Mouse (Mus musculus) gastrocnemius, postnatal 14 days (tissue): ENCODE results near the gene Cmtm5. TPM values are rescaled to one million over a fixed set of nuclear protein-coding genes. Genes with fewer than 3 reads are reported as not detected.
"Not testable (repeated sequence)": the region's sequence is repeated elsewhere in the genome, so short reads cannot be mapped to it uniquely, and the experiment has no call there.

Experiments
- DNase-seq: peaks from one replicate; pipeline ENCODE4 v3.0.0; 2021; ENCODE audit warnings: mixed read lengths
- intact Hi-C: fragments of 180-260 bp; cut with DNase I; formaldehyde crosslinking; loops from one replicate; pipeline ENCODE4 v1.15.1; 2025; ENCODE audit warnings: low total_unique reads
- microRNA-seq, 2 experiments: library from miRNA; unstranded; fragments of <30 nt; microRNA quantifications; one replicate each; pipeline ENCODE4 v1.2.0; 2021
- total RNA-seq, 2 experiments: library from RNA; stranded (reverse); gene quantifications; 2 replicates each; pipeline ENCODE4 v1.2.3; 2021

Cmtm5 gene
- total RNA-seq, 2 experiments from 2014 or later, result 0.71 to 3.1 TPM

DNA sequence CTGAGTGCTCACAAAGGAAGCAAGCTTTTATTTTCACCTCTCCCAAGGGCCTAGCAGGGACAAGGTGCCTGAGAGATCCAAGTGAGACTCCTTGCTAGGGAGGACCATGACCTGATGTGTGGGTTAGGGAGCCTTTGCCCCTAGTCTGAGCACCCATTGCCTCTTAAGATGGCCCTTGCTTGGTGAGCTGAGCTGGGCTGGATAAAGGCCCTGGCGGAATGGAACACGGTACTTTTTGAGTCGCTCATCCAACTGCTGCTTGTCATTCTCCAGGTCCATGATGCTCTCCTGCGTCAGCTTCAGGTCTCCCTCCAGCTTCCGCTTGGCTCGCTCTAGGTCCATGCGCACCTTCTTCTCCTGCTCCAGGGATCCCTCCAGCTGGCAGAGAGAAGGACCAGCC is 45.9 kb downstream of the Cmtm5 start:
- intact Hi-C loops, result no loop called here
- no peak for DNase-seq

GRCm38 (mm10) chr14:54988350-54988874 is 52.4 kb downstream of the Cmtm5 start:
- DNase-seq, intact Hi-C loops: not testable (repeated sequence)

Small RNAs within 50 kb of the gene (microRNA-seq; reads per million reads assigned to microRNA genes)
- 3.5 to 4.8 reads per million in 2 experiments for gene Mir208a
- gene Mir208b, result 116 to 204 reads per million in 2 experiments

Other genes with a start within 250 kb of the Cmtm5 start
- gene Acin1, start 249.3 kb upstream of the Cmtm5 start, total RNA-seq, result 10 to 100 TPM; 68.1 to 73.8 TPM
- not detected for gene Gm29776, start 237.4 kb upstream of the Cmtm5 start, total RNA-seq
- gene Cebpe, start 224.1 kb upstream of the Cmtm5 start, total RNA-seq, result not detected
- gene Slc7a8, start 154.3 kb upstream of the Cmtm5 start, total RNA-seq, result 10 to 100 TPM in 1 of 2 experiments, 1 to 10 TPM in 1; 7.5 to 18.5 TPM
- under 1 TPM in 1 of 2 experiments, not detected in 1; 0.29 TPM for gene Rnf212b, start 122.1 kb upstream of the Cmtm5 start, total RNA-seq
- 1 to 10 TPM; 6.1 to 8.1 TPM for gene Homez, start 65.3 kb upstream of the Cmtm5 start, total RNA-seq
- gene Ppp1r3e, start 58.7 kb upstream of the Cmtm5 start, total RNA-seq, result 1 to 10 TPM; 2.8 to 6.8 TPM
- gene Bcl2l2, start 52.9 kb upstream of the Cmtm5 start, total RNA-seq, result 10 to 100 TPM; 19.9 to 21.0 TPM
- 1 to 10 TPM; 3.1 to 3.6 TPM for gene Gm20521, start 52.8 kb upstream of the Cmtm5 start, total RNA-seq
- 10 to 100 TPM; 56.6 to 57.4 TPM for gene Pabpn1, start 43.8 kb upstream of the Cmtm5 start, total RNA-seq
- gene Slc22a17, start 23.1 kb upstream of the Cmtm5 start, total RNA-seq, result 1 to 10 TPM; 5.4 to 6.3 TPM
- gene Efs, start 10.1 kb upstream of the Cmtm5 start, total RNA-seq, result 1 to 10 TPM; 5.1 to 7.4 TPM
- gene Il25, start 3.6 kb upstream of the Cmtm5 start, total RNA-seq, result not detected
- gene Myh6, start 30.7 kb downstream of the Cmtm5 start, total RNA-seq, result 100 to 1,000 TPM; 121 to 213 TPM
- not detected for gene Gm17428, start 40.7 kb downstream of the Cmtm5 start, total RNA-seq
- gene Myh7, start 58.4 kb downstream of the Cmtm5 start, total RNA-seq, result 1,000 to 10,000 TPM in 1 of 2 experiments, 100 to 1,000 TPM in 1; 602 to 1,083 TPM
- gene Ngdn, start 79.2 kb downstream of the Cmtm5 start, total RNA-seq, result 10 to 100 TPM; 17.8 to 19.0 TPM
- 1 to 10 TPM; 2.6 to 3.1 TPM for gene Zfhx2, start 156.1 kb downstream of the Cmtm5 start, total RNA-seq
- 10 to 100 TPM; 11.1 to 12.3 TPM for gene Thtpa, start 158.5 kb downstream of the Cmtm5 start, total RNA-seq
- 1 to 10 TPM; 4.1 to 7.0 TPM for gene Ap1g2, start 170.3 kb downstream of the Cmtm5 start, total RNA-seq
- under 1 TPM; 0.42 to 0.62 TPM for gene Jph4, start 180.7 kb downstream of the Cmtm5 start, total RNA-seq